Mouse (Mus musculus) C2C12 (cell line): ENCODE data around the gene Cd300e. TPM values are rescaled to one million over a fixed set of nuclear protein-coding genes. Genes with fewer than 3 reads are reported as not detected.
A peak's percentile ranks its signal among the peaks of the same experiment; 100 is the strongest.

Experiments used
- H3K27me3 ChIP-seq: one replicate; pipeline ENCODE4 v1.6.1; 2011; ENCODE audit not compliant: control insufficient read depth, insufficient read depth, insufficient read length
- H3K36me3 ChIP-seq: one replicate; pipeline ENCODE4 v1.6.1; 2011; ENCODE audit not compliant: control insufficient read depth, insufficient read depth
- H3K4me3 ChIP-seq: one replicate; pipeline ENCODE4 v1.5.1; 2011; ENCODE audit warnings: mild to moderate bottlenecking, control low read depth; ENCODE audit not compliant: poor library complexity, insufficient read depth, severe bottlenecking
- H3K79me2 ChIP-seq: one replicate; pipeline ENCODE4 v1.6.1; 2011; ENCODE audit not compliant: control insufficient read depth, insufficient read depth
- H3K79me3 ChIP-seq: one replicate; pipeline ENCODE4 v1.6.1; 2011; ENCODE audit warnings: low read depth, control low read depth
- H3ac ChIP-seq: one replicate; pipeline ENCODE3; 2011; ENCODE audit warnings: low read depth; ENCODE audit not compliant: control insufficient read depth, insufficient read length
- CEBPB ChIP-seq: IDR thresholded peaks from one replicate; pipeline ENCODE4 v1.6.1; 2011; ENCODE audit warnings: low read depth, mild to moderate bottlenecking, control low read depth, moderate library complexity
- CTCF ChIP-seq: IDR thresholded peaks from one replicate; pipeline ENCODE4 v1.5.1; 2011; ENCODE audit not compliant: control insufficient read depth, insufficient read depth, insufficient read length
- FOSL1 ChIP-seq: IDR thresholded peaks from one replicate; pipeline ENCODE4 v1.8.0; 2011; ENCODE audit warnings: mild to moderate bottlenecking, low read length; ENCODE audit not compliant: poor library complexity, insufficient read depth, severe bottlenecking
- MAX ChIP-seq: IDR thresholded peaks from one replicate; pipeline ENCODE4 v1.6.1; 2011; ENCODE audit warnings: mild to moderate bottlenecking, control low read depth
- MYOD1 ChIP-seq: IDR thresholded peaks from one replicate; pipeline ENCODE4 v1.6.1; 2011; ENCODE audit warnings: low read depth; ENCODE audit not compliant: control insufficient read depth, insufficient read length
- MYOG ChIP-seq: IDR thresholded peaks from one replicate; pipeline ENCODE4 v1.6.1; 2011; ENCODE audit not compliant: control insufficient read depth, insufficient read length; ENCODE audit errors: extremely low read depth
- USF1 ChIP-seq: IDR thresholded peaks from one replicate; pipeline ENCODE4 v1.6.1; 2011; ENCODE audit warnings: low read depth, mild to moderate bottlenecking, control low read depth, moderate library complexity
- polyA plus RNA-seq: library from polyadenylated mRNA; unstranded; fragments of >200 nt; fragmentation: generic; extraction: Trizol; gene quantifications from one replicate; pipeline ENCODE4 v1.2.1, GENCODE M21; 2012; ENCODE audit warnings: missing spikeins

Gene Cd300e
- polyA plus RNA-seq, 1 experiment, result not detected

- H3K27me3 ChIP-seq, result no peaks in the 10 kb centered on the region
- H3K36me3 ChIP-seq, result no peaks in the 10 kb centered on the region
- H3ac ChIP-seq, result no peak overlapping the region
- no peak overlapping the region for H3K4me3 ChIP-seq
- H3K79me2 ChIP-seq, result no peaks in the 10 kb centered on the region
- no peaks in the 10 kb centered on the region for H3K79me3 ChIP-seq
- peak; percentile 13 for TF ChIP-seq CTCF
- TF ChIP-seq CEBPB, result no peak
Measured at GRCm38 (mm10) chr11:115080886-115081285, 18.9 kb upstream of the Cd300e start.

- TF ChIP-seq CTCF, result no peak
- no peak for TF ChIP-seq MYOG
- TF ChIP-seq MYOD1, result no peak
- no peak for TF ChIP-seq FOSL1
- TF ChIP-seq MAX, result no peak
- TF ChIP-seq CEBPB, result no peak
- TF ChIP-seq USF1, result no peak
- no peaks in the 10 kb centered on the region for H3K36me3 ChIP-seq
- H3K27me3 ChIP-seq, result no peaks in the 10 kb centered on the region
- H3K79me3 ChIP-seq, result no peaks in the 10 kb centered on the region
- H3K4me3 ChIP-seq, result no peak overlapping the region
- no peaks in the 10 kb centered on the region for H3K79me2 ChIP-seq
- H3ac ChIP-seq, result no peak overlapping the region
Measured at GRCm38 (mm10) chr11:115078680-115079079, 16.7 kb upstream of the Cd300e start.

DNA sequence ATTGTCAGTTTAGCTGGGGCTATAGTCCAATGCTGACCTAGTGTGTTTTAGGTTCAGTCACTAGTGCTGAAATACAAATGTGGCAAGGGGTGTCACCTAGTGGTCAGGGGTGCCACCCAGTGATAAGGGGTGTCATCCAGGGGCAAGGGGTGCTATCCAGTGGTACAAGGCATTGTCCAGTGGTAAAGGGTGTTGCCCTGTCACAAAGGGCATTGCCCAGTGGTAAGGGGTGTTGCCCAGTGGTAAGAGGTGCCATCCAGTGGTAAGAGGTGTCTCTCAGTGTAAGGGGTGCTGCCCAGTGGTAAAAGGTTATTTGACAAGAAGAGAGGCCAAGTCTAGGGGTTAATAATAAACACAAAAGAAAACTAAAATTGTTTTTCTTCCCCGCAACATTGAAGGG lies 15.5 kb upstream of the Cd300e start:
- no peak for TF ChIP-seq MYOD1
- TF ChIP-seq MYOG, result no peak
- no peak for TF ChIP-seq MAX
- TF ChIP-seq USF1, result no peak
- no peak for TF ChIP-seq FOSL1
- no peak for TF ChIP-seq CEBPB
- no peak for TF ChIP-seq CTCF
- H3ac ChIP-seq, result no peak overlapping the region
- no peak overlapping the region for H3K4me3 ChIP-seq
- H3K79me3 ChIP-seq, result no peaks in the 10 kb centered on the region
- H3K36me3 ChIP-seq, result no peaks in the 10 kb centered on the region
- H3K79me2 ChIP-seq, result no peaks in the 10 kb centered on the region
- no peaks in the 10 kb centered on the region for H3K27me3 ChIP-seq

DNA sequence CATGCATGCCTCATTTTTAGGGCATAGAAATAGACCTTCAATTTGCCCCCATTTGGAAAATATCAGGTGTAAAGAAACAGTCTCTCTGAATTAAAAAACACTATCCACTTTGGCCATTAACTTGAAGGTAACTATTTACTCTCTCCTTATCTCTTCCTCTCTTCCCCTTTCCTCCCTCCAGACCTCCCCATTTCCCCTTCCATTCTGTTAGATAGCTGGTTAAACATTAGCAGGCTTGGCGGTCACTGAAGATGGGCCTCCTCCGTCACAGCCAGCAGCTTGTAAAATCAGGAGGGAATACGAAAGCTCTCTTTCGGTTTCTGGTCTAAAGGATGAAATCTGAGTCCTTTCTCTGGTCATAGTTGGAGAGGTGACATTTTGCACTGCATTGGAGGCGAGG lies 13.9 kb upstream of the Cd300e start:
- TF ChIP-seq MYOG, result no peak
- TF ChIP-seq USF1, result no peak
- no peak for TF ChIP-seq FOSL1
- TF ChIP-seq MAX, result no peak
- no peak for TF ChIP-seq CEBPB
- no peak for TF ChIP-seq MYOD1
- no peak for TF ChIP-seq CTCF
- Histone ChIP-seq H3K27me3 (no peaks in the 10 kb centered on the region), H3K36me3 (no peaks in the 10 kb centered on the region), H3K4me3 (no peak overlapping the region), H3K79me2 (no peaks in the 10 kb centered on the region), H3K79me3 (no peaks in the 10 kb centered on the region), H3ac (no peak overlapping the region)

DNA sequence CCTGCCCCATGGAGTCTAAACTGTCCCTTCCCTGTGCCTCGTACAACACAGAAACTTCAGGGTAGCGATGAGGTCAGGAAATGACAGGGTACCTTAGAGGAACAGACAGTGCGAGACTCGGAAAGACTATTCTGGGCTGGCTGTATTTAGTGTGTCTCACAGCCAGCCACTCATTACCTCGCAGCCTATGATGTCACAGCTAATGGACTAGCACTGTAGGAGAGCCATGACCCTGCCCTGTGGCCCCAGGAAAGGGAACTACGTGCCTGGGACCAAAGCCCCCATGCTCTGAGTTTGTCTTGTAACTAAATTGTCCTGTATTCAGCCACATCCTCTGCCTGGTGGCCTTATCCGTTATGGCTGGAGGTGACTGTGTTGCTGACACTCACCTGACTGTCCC lies 13.4 kb upstream of the Cd300e start:
- Histone ChIP-seq H3K36me3 (no peaks in the 10 kb centered on the region), H3K79me2 (no peaks in the 10 kb centered on the region), H3ac (no peak overlapping the region), H3K79me3 (no peaks in the 10 kb centered on the region), H3K27me3 (no peaks in the 10 kb centered on the region), H3K4me3 (no peak overlapping the region)
- no peak for TF ChIP-seq CTCF
- TF ChIP-seq CEBPB, result no peak
- TF ChIP-seq USF1, result no peak

- TF ChIP-seq FOSL1 (no peak), MYOG (no peak), CTCF (no peak), MYOD1 (no peak)
- Histone ChIP-seq H3K4me3 (no peak overlapping the region), H3ac (no peak overlapping the region), H3K36me3 (no peaks in the 10 kb centered on the region), H3K27me3 (no peaks in the 10 kb centered on the region), H3K79me3 (no peaks in the 10 kb centered on the region), H3K79me2 (no peaks in the 10 kb centered on the region)
Measured at GRCm38 (mm10) chr11:115073002-115073401, 11.0 kb upstream of the Cd300e start.
